Mouse (Mus musculus): ENCODE results near the gene Stx8.

The Stx8 gene

GRCm38 (mm10) chr11:68089426-68089825 lies 123.4 kb downstream of the Stx8 start:
- peak; percentile 37 for DNase-seq (ENCODE audit: low spot score)

- peak; percentile 75 for DNase-seq (ENCODE audit: low spot score)
Measured at GRCm38 (mm10) chr11:68089885-68090592, 124.0 kb downstream of the Stx8 start.

DNA sequence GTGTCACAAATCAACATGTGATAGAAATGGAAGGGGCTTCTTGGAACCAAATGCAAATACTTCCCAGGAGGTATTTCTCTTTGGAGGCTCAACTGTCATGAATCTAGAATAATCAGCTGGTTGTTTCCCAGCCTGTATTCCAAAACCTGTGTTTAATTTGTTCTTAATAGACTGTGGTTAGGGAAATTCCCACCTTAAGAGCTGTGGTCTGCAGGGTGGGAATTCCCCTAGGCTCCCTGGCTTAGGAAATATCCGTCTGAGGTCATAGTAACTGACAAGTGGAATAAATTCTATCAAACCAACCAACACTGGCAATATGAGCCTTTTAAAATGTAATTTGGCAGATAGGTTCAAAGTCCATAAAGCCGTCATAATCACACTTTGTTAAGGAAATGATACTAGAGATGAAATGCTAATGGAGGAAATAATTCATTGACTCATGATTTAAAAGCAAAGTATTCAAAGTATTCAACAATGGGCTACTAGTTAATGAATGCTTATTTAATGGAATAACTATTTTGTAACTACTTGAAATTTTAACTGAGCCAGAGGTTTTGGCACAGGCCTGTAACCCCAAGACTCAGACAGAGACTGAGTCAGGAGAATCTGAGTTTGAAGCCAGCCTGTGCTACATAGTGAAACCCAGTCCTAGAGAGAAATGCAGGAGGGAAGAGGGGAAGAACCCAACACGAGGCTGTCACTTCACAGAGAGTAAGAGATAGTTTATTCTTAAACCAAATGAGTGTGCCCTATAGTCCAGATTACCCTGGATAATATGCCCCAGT lies 126.2 kb downstream of the Stx8 start:
- no peak for DNase-seq (ENCODE audit: low spot score)

- DNase-seq (ENCODE audit: low spot score) = no peak
Measured at GRCm38 (mm10) chr11:68101598-68101997, 135.6 kb downstream of the Stx8 start.

DNA sequence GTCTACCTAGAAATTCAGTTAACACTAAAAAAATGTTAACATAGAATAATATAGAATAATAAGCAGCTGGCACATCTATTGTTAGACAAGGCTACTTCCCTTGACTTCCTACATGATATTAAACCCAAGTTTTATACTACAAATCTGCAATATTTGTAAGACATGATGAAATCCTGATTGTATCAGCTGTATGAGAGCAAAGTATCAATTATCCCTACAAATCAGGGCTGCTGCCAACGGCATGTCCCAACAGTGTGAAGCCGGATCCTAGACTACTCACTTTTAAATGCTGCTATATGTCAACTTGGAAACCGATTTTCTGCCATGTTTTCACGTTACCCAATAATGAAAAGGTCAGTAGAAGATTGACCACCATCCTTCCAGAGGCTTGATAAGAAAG lies 137.5 kb downstream of the Stx8 start:
- no peak for DNase-seq (ENCODE audit: low spot score)

DNA sequence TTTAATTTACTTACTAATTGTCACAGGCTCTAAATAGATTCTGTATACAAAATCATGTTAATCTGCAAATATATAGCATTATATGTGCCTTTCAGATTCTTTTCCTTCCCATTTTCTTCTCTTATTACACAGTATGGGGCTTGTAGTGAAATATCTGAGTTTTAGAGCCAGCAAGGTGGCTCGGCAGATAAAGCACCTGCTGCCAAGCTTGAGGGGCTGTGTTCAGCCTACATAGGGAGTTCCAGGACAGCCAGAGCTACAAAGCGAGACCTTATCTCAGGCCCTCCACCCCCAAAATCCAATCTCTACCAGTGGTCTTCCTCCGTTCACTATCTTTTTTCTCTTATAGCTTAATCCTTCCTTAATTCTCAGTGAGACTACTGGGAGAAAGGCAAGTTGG lies 140.1 kb downstream of the Stx8 start:
- no peak for DNase-seq (ENCODE audit: low spot score)

GRCm38 (mm10) chr11:68113454-68114100 lies 147.6 kb downstream of the Stx8 start:
- DNase-seq (ENCODE audit: low spot score) = peak; percentile 35

DNA sequence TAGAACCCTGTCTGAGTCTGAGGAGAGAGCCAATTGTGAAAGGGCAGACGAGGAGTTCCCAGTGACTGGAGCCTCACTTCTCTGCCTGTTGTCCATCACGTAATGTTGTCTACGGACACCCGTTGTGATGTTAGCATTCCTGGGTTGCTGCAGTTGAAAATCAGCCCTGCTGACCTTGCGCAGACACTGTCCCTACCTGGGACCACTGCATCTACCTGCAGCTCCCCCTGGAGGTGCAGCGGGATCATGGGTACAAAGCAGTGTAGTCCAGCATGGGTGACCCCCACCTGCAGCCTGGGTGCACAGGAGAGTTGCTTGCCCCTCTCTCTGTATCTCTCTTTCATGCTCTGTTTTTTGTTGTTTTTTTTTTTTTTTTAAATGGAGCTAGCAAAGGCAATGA lies 148.2 kb downstream of the Stx8 start:
- DNase-seq (ENCODE audit: low spot score) = peak; percentile 34

DNA sequence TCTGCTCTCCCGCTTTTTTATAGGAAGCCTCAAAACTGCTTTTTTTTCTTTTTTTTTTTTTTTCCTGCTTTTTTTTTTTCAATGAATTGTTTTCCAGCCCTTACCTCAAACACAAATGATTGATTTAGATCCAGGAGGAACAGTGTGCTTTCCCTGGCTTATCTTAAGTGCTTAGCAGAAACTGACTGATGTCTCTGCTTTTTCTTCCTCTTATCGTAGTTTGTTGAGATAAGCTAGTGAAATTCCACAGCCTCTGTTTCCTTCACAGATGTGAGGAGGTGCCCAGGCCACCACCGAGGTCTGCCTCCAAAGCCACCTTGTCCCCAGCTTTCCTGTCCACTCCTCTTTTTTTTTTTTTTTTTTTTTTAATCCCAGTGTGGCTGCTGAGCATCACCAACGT lies 150.2 kb downstream of the Stx8 start:
- no peak for DNase-seq (ENCODE audit: low spot score)

DNA sequence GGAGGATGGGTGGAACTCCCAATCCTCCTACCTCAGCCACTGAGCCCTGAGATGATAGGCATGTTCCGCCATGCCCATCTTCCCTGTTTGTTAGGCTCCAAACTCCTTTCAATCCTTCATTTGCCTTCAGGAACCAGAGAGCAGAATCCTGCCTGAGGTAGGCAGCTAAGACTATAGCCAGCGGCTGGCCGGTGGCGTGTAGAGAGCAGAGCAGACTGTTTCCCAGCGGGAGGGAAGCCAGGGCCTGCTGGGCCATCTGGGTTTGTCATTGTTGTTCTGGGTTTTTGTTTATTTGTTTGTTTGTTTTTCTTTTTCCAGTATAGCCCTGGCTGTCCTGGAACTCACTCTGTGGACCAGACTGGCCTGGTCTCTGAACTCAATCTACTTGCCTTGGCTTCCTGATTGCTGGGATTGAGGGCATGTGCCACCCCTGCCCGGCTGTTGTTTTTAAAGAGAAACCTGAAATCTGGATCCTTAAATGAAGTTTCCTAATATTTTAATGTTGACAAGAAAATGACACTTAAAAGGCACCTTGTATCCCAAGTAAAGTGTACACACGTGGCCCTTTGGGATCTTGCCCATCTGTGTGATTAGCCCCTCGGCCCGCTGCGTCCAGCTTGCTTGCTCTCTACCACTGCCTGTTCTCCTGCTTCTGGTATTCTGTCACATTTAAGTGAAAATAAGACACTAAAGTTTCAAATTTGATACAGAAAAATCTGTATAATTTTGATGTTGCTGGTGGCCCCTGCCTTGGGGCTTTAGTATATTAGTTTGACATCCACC lies 152.1 kb downstream of the Stx8 start:
- no peak for DNase-seq (ENCODE audit: low spot score)

- no peak for DNase-seq (ENCODE audit: low spot score)
Measured at GRCm38 (mm10) chr11:68118679-68119078, 152.7 kb downstream of the Stx8 start.

DNA sequence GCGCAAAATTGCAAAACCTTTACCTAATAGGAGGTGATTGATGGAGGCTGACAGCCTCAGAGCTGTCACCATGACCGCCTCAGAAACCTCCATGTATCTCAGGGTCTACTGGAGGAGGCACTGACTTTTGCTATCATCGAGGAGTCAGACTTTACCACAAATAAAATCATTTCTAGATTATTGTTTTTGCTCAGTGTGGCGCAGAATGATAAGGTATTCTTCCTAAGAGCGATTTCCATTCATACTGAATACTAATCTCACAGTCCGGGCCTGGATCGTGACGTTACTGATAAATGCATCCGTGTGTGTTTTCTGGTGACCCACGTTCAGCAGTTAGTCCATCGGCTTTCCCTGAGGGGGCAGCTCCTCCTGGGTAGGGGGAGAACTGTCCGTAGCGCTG lies 153.1 kb downstream of the Stx8 start:
- no peak for DNase-seq (ENCODE audit: low spot score)

DNA sequence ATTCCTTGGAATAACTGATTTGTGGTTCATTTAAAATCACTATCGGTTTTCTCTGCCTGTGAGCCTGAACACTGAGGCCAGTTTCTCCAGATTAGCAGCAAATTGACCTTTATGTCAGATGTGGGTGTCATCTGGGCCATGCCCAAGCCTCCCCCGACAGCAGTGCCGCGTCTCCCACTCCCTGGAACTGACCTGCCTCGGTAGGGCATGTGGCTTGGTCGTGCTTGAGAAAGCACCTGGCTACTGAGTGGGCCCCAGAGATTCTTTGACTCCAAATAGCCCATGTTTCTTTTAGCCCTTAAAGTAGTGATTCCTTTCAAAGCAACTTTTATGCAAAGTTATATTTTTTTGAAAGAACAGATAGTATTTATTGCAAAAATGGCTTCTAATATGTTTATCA lies 155.3 kb downstream of the Stx8 start:
- DNase-seq (ENCODE audit: low spot score) = no peak

- peak; percentile 29 for DNase-seq (ENCODE audit: low spot score)
Measured at GRCm38 (mm10) chr11:68121660-68122059, 155.7 kb downstream of the Stx8 start.

GRCm38 (mm10) chr11:68126071-68126470 lies 160.1 kb downstream of the Stx8 start:
- DNase-seq (ENCODE audit: low spot score) = no peak

GRCm38 (mm10) chr11:68134494-68134893 lies 168.5 kb downstream of the Stx8 start:
- DNase-seq (ENCODE audit: low spot score) = no peak

DNA sequence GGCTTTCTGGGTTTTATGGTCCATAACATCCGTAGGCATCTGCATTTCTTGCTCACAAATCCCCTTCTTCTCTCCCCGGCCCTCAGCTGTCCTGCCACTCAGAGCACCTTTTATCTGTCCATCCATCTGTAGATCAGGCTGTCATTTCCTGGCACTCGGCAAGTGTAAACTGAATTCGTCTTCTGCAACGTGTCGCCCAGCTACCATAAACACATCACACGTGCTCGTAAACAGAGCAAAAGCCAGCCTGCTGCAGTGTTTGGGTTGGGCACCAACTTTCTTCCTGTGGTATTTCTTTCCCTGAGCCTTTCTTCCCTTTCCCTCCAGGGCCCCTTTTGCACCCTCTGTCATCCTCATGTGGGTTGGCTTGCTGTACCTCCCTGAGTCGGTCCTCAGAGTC lies 169.4 kb downstream of the Stx8 start:
- no peak for DNase-seq (ENCODE audit: low spot score)

DNA sequence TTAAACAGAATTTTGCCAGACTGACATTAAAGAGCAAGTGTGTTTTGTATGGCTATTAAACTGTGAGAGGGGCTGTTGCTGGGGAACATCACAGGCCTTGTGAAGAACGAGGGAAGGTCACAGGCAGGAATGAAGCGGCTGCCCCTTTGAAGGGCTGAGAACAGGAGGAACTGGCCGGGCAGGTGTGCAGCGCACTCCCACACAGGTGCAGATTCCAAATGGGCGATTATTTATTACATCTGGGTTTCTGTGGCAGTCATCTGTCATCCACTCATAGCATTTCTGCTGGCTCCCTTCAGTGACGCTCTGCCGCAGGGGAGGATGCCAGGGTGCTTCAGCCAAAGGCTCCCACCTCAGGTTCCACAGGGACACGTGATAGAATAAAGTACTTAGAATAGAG lies 170.7 kb downstream of the Stx8 start:
- no peak for DNase-seq (ENCODE audit: low spot score)

DNA sequence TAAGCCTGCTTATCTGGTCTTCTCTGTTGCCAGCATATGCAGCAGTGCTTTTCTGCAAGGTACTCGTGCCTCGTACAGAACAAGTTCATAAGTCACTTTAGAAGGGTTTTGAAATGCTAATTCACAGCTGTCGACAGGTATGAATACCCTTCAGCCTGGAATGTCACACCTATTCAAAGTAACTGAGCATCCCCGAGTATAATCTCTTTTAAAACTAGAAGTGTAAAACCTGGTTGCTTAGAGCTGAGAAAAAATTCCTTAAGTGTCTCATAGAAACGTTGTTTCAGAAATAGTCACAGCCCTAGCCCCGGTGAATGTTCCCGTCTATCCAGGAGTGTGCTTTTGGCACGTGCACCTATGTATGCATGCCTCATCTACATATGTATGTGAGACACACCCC lies 176.3 kb downstream of the Stx8 start:
- DNase-seq (ENCODE audit: low spot score) = no peak

DNA sequence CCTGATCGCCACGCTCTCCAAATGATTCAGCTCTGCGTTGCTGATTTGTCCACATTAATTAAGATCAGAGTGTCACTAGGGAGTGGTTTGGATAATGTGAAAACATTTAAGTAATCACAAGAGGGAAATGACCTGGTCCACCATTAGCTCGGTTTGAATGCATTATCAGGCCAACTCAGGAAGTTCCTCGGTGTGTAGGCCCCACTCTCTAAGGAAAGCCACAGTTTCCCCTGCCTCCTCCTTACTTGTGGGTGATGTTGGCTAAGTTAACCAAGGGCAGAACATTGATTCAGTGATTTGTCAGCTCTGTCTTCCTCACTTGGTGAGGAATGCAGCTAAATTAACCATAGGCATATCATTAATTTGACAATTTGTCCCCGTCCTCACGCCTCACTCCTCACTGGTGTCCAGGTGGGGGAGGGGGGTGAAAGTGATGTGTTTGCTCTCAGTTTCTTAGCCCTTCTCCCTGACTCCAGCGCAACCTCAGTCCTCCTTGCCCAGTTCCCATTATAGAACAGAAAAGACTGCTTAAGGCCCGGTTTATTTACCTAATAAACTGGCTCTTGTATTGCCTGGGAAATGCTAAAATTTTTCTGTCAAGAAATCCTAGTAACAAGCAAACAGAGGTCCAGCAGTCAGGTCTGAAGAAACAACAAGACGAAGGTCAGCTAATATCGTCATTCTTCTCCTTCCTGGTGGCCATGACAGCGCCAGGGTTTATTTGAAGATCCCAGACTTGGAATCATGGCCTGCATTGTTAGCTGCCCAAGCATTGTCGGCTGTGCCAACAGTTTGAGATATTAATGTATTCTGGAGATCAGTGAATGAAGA lies 178.5 kb downstream of the Stx8 start:
- peak; percentile 64 for DNase-seq (ENCODE audit: low spot score)

- DNase-seq (ENCODE audit: low spot score) = peak; percentile 51
Measured at GRCm38 (mm10) chr11:68145066-68145585, 179.1 kb downstream of the Stx8 start.

Measured in embryo, embryonic 10.5 days (tissue).